Mouse (Mus musculus) neural tube, embryonic 14.5 days (tissue): ENCODE data around the gene Arf3. TPM values are rescaled to one million over a fixed set of nuclear protein-coding genes. Genes with fewer than 3 reads are reported as not detected.

Experiments
- ATAC-seq: fragments of 200-750 bp; cut with Nextera tagmentation; 2 replicates; pipeline ENCODE4 v1.8.0; 2017; ENCODE audit warnings: low read depth, mild to moderate bottlenecking, moderate TSS enrichment, moderate library complexity
- H3K27ac ChIP-seq: fragments of 300-500 bp; sonication (generic); 2 replicates; pipeline ENCODE4 v1.5.1; 2014; ENCODE audit warnings: low read depth, mild to moderate bottlenecking, control low read depth, low read length, moderate library complexity, mixed read lengths
- H3K27me3 ChIP-seq: fragments of 300-500 bp; sonication (generic); 2 replicates; pipeline ENCODE4 v1.6.1; 2014; ENCODE audit warnings: low read length; ENCODE audit not compliant: control insufficient read depth, insufficient read depth
- H3K36me3 ChIP-seq: fragments of 300-500 bp; sonication (generic); 2 replicates; pipeline ENCODE4 v1.6.1; 2014; ENCODE audit warnings: low read length, mixed read lengths; ENCODE audit not compliant: control insufficient read depth, insufficient read depth
- H3K4me1 ChIP-seq: fragments of 300-500 bp; sonication (generic); 2 replicates; pipeline ENCODE4 v1.6.1; 2014; ENCODE audit warnings: low read length; ENCODE audit not compliant: control insufficient read depth, insufficient read depth
- H3K4me2 ChIP-seq: fragments of 300-500 bp; sonication (generic); 2 replicates; pipeline ENCODE4 v1.6.1; 2014; ENCODE audit warnings: mild to moderate bottlenecking, low read depth, low read length, control low read depth
- H3K4me3 ChIP-seq: fragments of 300-500 bp; sonication (generic); 2 replicates; pipeline ENCODE4 v1.5.1; 2014; ENCODE audit warnings: low read depth, low read length, control low read depth, mixed read lengths
- H3K9ac ChIP-seq: fragments of 300-500 bp; sonication (generic); replicated peaks from 2 replicates; pipeline ENCODE4 v1.6.1; 2014; ENCODE audit warnings: low read depth, mild to moderate bottlenecking, control low read depth, low read length, mixed read lengths
- H3K9me3 ChIP-seq: fragments of 300-500 bp; sonication (generic); 2 replicates; pipeline ENCODE4 v1.6.1; 2016; ENCODE audit warnings: low read length; ENCODE audit not compliant: control insufficient read depth
- WGBS: fragments of 180-500 bp; shearing (Covaris S2); extraction: QIAGEN DNeasy Blood & Tissue Kit; methylation state at CpG from one replicate; pipeline ENCODE4 v1.1.7; 2014; 5-methylcytosine and 5-hydroxymethylcytosine counted together
- polyA plus RNA-seq: library from polyadenylated mRNA; unstranded; fragments of >200 nt; fragmentation: Nextera tagmentation; extraction: Ambion mirVana; gene quantifications from 2 replicates; pipeline ENCODE4 v1.2.1, GENCODE M21; 2014

Arf3 gene
- polyA plus RNA-seq, 1 experiment from 2014 or later = 66.3 TPM

DNA sequence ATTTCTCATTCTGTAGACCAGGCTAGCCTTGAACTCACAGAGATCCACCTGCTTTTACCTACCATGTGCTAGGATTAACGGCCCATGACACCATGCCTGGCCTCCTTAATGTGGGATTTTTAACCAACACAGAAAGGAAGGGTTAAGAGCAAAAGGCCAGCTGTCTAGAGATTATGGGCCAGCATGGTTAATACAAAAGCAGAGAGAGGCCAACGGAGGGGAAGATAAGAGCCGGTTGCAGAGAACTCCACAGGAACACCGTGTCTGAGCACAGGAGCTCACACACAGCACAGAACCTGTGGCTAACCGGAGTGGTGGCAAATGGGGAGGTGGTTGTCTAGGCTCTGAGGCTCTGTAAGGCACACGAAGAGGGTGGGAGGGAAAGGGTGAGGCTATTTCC, 29.6 kb downstream of the Arf3 start:
- Histone ChIP-seq H3K9ac (no peak overlapping the region), H3K4me3 (no peak overlapping the region), H3K36me3 (peaks cover 7% of the 10 kb centered on the region; the same call in 1 of the 2 replicates), H3K27ac (no peak overlapping the region), H3K27me3 (0 out of 2 replicates have a peak, but pooled peaks cover 2% of the 10 kb centered on the region), H3K4me2 (no peak overlapping the region), H3K9me3 (no peaks in the 10 kb centered on the region), H3K4me1 (no peaks in the 10 kb centered on the region)
- ATAC-seq = no peak
- 77% methylated on average over 6 of the region's 6 CpGs for WGBS

DNA sequence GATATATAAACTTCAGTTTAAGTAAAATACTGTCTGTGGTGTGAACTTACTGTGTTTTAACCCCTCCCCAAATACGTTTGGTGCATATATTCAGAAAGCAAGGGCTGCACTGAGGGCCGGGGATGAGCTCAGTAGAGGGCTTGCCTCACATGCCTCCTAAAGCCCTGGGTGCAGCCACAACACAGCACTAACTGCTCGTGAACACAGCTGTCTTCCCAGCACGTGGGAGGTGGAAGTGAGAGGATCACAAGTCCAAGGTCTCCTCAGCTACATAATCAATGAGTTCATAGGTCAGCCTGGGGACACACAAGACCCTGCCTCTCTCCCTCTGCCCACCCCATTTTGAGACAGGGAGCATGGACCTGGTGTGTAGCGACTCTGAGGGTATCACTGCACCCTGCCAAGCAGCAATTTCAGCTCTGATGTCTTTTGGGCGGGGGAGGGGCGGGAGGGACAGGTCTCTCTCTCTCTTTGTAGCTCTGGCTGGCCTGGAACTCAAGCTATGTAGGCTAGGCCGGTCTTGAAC, 30.9 kb downstream of the Arf3 start:
- peaks cover 7% of the 10 kb centered on the region; the same call in 1 of the 2 replicates for H3K4me1 ChIP-seq
- H3K27ac ChIP-seq = no peak overlapping the region
- ATAC-seq = no peak
- 62% methylated on average over 8 of the region's 8 CpGs for WGBS
- H3K9ac ChIP-seq = no peak overlapping the region
- H3K4me2 ChIP-seq = no peak overlapping the region
- H3K9me3 ChIP-seq = no peaks in the 10 kb centered on the region
- 0 out of 2 replicates have a peak, but pooled peaks cover 3% of the 10 kb centered on the region for H3K27me3 ChIP-seq
- peaks cover 4% of the 10 kb centered on the region; the same call in 1 of the 2 replicates for H3K36me3 ChIP-seq
- no peak overlapping the region for H3K4me3 ChIP-seq

DNA sequence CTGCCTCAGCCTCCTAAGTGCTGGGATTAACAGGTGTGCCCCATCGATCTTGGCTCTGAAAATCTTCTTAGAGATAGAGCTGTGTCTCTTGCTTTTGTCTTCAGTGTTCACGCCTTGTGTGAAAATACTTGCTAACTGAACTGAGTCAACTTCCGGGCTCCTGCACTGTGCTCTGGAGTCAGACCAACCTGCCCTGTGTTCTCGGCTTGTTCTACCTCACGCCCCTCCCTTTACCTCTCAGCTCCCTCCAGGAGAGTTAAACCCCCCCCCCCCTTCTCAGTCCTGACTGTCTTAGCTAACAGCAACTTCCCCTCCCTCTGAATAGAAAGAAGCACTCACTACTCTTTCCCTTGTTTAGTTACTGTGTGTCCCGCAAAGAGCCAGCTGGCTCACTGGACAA, 32.2 kb downstream of the Arf3 start:
- Histone ChIP-seq H3K4me3 (no peak overlapping the region), H3K4me1 (peaks cover 7% of the 10 kb centered on the region; the same call in 1 of the 2 replicates), H3K36me3 (no peaks in the 10 kb centered on the region), H3K9ac (no peak overlapping the region), H3K27ac (no peak overlapping the region), H3K27me3 (peaks cover 5% of the 10 kb centered on the region; the same call in 1 of the 2 replicates), H3K4me2 (no peak overlapping the region), H3K9me3 (no peaks in the 10 kb centered on the region)
- ATAC-seq = no peak
- 86% methylated on average over 6 of the region's 6 CpGs for WGBS

DNA sequence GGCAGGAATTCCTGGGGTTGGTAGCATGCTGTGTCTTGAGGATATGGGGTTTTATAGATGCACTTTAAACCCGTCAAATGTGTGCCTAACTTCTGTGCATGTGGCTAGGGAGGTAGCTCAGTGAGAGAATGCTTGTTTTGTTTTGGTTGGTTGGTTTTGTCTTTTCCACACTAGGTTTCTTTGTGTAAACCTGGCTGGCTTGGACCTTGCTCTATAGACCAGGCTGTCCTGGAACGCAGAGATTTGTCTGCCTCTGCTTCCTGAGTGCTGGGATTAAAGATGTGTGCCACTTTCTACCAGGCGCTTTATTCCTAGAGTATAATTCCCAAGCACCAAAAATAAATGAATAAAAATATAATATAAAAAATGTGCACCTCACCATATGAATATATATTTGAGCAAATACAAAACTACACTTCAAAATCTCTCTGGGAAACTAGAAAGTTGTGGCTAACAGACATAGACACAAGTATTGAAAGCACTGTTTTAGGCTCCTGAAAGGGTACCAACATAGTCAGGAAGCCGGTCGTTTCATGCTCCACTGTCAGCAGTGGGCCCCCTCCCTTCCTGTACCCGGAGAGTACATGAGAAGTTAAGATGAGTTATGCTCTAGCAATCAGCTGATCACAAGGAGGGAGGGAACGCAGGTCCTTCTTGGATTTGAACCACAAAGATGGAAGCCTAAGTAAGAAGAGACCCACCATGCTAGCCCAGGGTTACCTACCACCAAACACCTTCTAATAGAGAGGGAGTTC, 33.0 kb downstream of the Arf3 start:
- WGBS = 65% methylated on average over 7 of the region's 7 CpGs
- Histone ChIP-seq H3K9me3 (no peaks in the 10 kb centered on the region), H3K4me2 (no peak overlapping the region), H3K27ac (no peak overlapping the region), H3K9ac (no peak overlapping the region), H3K27me3 (peaks cover 5% of the 10 kb centered on the region; the same call in 1 of the 2 replicates), H3K36me3 (no peaks in the 10 kb centered on the region), H3K4me1 (peaks cover 7% of the 10 kb centered on the region; the same call in 1 of the 2 replicates), H3K4me3 (no peak overlapping the region)
- ATAC-seq = no peak

DNA sequence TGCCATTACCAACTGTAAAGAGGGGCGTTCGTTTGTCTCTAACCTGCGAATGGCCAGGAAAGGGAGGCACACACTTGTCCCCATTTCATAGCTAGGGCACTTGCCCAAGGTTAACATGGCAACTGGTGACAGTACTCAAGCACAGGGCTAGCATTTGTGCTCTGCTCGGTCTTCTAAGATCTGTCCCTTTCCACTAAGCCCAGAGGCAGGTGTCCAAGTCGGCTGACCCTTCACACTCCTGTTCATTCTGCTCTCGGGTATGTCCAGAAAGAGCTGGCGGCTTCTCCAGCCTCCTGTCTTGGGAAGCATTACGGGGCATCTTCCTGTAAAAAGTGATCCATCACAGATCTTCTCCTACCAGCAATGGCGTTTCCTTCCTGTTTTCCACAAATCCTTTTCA, 34.6 kb downstream of the Arf3 start:
- peaks cover 7% of the 10 kb centered on the region; the same call in 1 of the 2 replicates for H3K4me1 ChIP-seq
- H3K9me3 ChIP-seq = no peaks in the 10 kb centered on the region
- H3K4me3 ChIP-seq = peak overlapping the region; percentile 39; the same call in 1 of the 2 replicates
- peaks cover 5% of the 10 kb centered on the region; the same call in 1 of the 2 replicates for H3K27me3 ChIP-seq
- H3K27ac ChIP-seq = no peak overlapping the region
- H3K9ac ChIP-seq = no peak overlapping the region
- no peak for ATAC-seq
- H3K36me3 ChIP-seq = no peaks in the 10 kb centered on the region
- WGBS = 43% methylated on average over 9 of the region's 9 CpGs
- H3K4me2 ChIP-seq = peak overlapping the region; percentile 77

DNA sequence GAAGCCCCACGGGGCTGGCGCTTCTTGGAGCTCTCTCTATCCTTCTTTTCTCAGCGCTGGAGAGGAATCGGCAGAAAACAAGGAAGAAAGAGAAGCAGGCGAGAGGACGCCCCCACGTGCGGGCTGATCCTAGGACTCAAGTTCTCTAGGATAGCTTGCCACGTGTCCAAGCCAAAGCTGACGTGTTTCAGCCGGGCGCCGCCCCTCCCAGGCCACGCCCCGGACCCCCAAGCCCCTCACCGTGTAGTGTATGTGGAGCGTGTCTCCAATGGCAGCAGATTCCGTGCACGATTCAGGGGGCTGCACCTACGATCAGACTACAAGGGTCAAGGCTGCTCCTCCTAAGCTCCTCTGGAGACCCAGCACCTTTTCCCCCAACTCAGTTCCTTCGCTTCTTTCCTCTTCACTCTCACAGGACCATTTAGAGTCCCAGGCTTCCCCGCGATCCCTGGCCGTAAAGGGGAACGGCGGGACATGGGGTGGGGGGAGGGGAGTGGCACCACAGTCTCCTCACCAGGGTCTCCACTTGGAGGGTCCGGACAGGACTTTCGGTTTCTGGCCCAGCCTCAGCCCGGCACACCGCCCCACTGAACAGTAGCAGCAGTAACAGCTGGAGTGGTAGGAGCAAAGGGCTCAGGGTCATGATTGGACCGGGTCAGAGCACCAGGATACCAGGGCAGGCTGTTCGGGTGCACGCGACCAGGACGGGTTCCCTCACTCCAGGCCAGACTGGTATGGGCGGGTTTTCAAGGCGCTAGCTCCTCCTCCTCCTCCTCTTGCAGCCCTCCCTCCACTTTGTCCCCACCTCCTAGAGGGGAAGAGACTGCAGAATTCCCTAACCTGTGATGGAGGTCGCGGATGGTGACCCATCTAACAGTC, 35.3 kb downstream of the Arf3 start, which contains the start of gene Fkbp11:
TSS of gene Fkbp11 (minus strand) at position 756 of the 879 bp plus-strand sequence.
- WGBS = under 1% methylated on average over 37 of the region's 39 CpGs
- peak; percentile 71 for ATAC-seq
- Histone ChIP-seq H3K4me2 (peak within 1 kb of the TSS; percentile 77), H3K4me1 (peaks cover 7% of the 10 kb centered on the region; the same call in 1 of the 2 replicates), H3K4me3 (peak within 1 kb of the TSS; percentile 39), H3K27me3 (peaks cover 5% of the 10 kb centered on the region; the same call in 1 of the 2 replicates), H3K36me3 (no peaks in the 10 kb centered on the region), H3K9ac (peak within 1 kb of the TSS; percentile 43; the same call in 1 of the 2 replicates), H3K9me3 (no peaks in the 10 kb centered on the region), H3K27ac (no peak within 1 kb of the TSS)

DNA sequence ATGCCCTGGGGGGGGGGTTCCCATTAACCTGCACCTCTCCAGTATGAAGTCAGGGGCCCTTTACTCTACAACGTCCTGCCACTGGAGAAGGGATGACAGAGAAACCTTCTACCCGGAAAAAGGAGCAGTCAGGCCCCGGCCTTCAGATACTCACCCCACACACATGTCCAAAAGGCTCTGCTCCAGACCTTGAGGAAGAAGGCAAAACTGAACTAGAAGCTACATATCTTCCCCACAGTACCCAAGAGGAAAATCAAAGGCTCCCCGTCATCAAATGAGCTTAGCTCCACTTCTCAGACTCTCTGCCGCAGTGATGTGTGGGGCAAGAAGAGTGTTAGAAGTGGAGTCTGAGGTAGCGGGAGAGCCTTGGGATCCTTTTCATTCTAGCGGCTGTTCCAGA, 36.3 kb downstream of the Arf3 start:
- H3K4me2 ChIP-seq = peak overlapping the region; percentile 77; the same call in 1 of the 2 replicates
- no peak overlapping the region for H3K9ac ChIP-seq
- no peaks in the 10 kb centered on the region for H3K36me3 ChIP-seq
- no peaks in the 10 kb centered on the region for H3K9me3 ChIP-seq
- no peak overlapping the region for H3K27ac ChIP-seq
- 44% methylated on average over 7 of the region's 7 CpGs for WGBS
- H3K4me1 ChIP-seq = peaks cover 7% of the 10 kb centered on the region; the same call in 1 of the 2 replicates
- ATAC-seq = no peak
- H3K27me3 ChIP-seq = peaks cover 5% of the 10 kb centered on the region; the same call in 1 of the 2 replicates
- H3K4me3 ChIP-seq = no peak overlapping the region

DNA sequence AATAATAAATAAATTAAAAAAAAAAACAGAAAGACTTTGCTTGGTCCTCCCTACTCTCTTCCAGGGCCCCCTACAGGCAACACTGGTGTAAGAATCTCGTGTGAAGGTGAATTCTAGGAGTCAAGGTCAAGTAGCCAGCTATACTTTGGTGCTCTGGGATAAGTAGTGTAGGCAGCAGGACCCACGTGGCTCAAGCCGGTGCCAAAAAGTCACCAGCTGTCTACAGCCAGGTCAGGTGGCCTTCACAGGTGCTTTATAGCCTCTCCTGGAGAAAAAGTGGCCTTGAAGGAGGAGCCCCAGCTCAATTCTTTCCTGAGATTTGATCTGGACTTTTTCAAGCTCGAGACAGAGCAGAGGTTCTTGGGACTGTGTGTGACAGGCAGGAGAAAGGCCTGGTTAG, 36.9 kb downstream of the Arf3 start:
- Histone ChIP-seq H3K4me1 (peaks cover 7% of the 10 kb centered on the region; the same call in 1 of the 2 replicates), H3K27ac (no peak overlapping the region), H3K4me3 (no peak overlapping the region), H3K9me3 (no peaks in the 10 kb centered on the region), H3K36me3 (no peaks in the 10 kb centered on the region), H3K9ac (no peak overlapping the region), H3K4me2 (no peak overlapping the region), H3K27me3 (peaks cover 5% of the 10 kb centered on the region; the same call in 1 of the 2 replicates)
- no peak for ATAC-seq
- 80% methylated on average over 4 of the region's 4 CpGs for WGBS
